Mouse (Mus musculus) kidney, adult 2 months (tissue): ENCODE measurements at regions not wholly inside any gene's neighbourhood (a gene's known extent, or its start where the extent isn't known, plus 50 kb on each side); places are given as distances from the start of the nearest gene placed in this dataset.

Source experiments
- DNase-seq: peaks from one replicate; pipeline ENCODE4 v3.0.0; 2021
- H3K27ac ChIP-seq: fragments of 200-500 bp; 2 replicates; pipeline ENCODE4 v1.5.1; 2012; ENCODE audit warnings: low read depth, low read length, control low read depth, inconsistent platforms; ENCODE audit not compliant: insufficient read depth
- H3K27me3 ChIP-seq: fragments of 200-500 bp; replicated peaks from 2 replicates; pipeline ENCODE4 v1.6.1; 2012; ENCODE audit warnings: mild to moderate bottlenecking, moderate library complexity, low read length, inconsistent platforms; ENCODE audit not compliant: control insufficient read depth, insufficient read depth
- H3K36me3 ChIP-seq: fragments of 200-500 bp; 2 replicates; pipeline ENCODE4 v1.6.1; 2012; ENCODE audit warnings: mild to moderate bottlenecking, moderate library complexity, low read length, inconsistent platforms; ENCODE audit not compliant: control insufficient read depth, insufficient read depth
- H3K4me1 ChIP-seq: fragments of 200-500 bp; 2 replicates; pipeline ENCODE4 v1.6.1; 2011; ENCODE audit warnings: low read length; ENCODE audit not compliant: control insufficient read depth, insufficient read depth
- H3K4me3 ChIP-seq: fragments of 200-500 bp; 2 replicates; pipeline ENCODE4 v1.5.1; 2011; ENCODE audit warnings: mild to moderate bottlenecking, low read depth, low read length, control low read depth; ENCODE audit not compliant: insufficient read depth
- CTCF ChIP-seq: fragments of 200-500 bp; conservative IDR thresholded peaks from 2 replicates; pipeline ENCODE4 v1.5.1; 2011; ENCODE audit warnings: low read depth, mild to moderate bottlenecking, control low read depth, low read length, moderate library complexity, mixed read lengths; ENCODE audit not compliant: insufficient read depth, insufficient read length
- POLR2A ChIP-seq: fragments of 200-500 bp; IDR thresholded peaks from one replicate; pipeline ENCODE4 v1.6.1; 2011; ENCODE audit warnings: low read depth, low read length, control low read depth
- WGBS: fragments of 180-500 bp; shearing (Covaris S2); methylation state at CpG from one replicate; pipeline ENCODE4 v1.1.7; 2018; 5-methylcytosine and 5-hydroxymethylcytosine counted together

DNA sequence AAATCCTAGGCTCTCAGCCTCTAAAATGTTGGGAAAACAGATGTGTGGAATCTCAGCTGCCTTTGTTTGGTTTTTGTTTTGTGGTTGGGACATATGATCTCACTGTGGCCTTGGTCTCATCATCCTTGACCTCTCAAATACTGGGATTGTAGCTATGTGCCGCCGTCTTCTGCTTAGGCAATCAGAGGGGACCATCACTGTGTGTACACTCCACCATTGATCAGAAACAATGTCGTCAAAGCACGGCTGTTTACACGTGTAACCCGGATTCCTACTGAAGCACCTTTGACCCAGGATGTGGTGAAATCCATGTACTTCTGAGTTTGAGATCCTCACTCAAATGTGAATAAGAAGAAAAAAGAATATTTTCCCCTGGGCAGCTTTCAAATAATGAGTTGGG, 68.0 kb upstream of the Nap1l1 start:
- 93% methylated on average over 6 of the region's 6 CpGs for WGBS
- Histone ChIP-seq H3K27me3 (no peaks in the 10 kb centered on the region), H3K27ac (no peak overlapping the region), H3K4me1 (no peaks in the 10 kb centered on the region), H3K36me3 (no peaks in the 10 kb centered on the region), H3K4me3 (no peak overlapping the region)
- DNase-seq: no peak
- TF ChIP-seq POLR2A: no peak

DNA sequence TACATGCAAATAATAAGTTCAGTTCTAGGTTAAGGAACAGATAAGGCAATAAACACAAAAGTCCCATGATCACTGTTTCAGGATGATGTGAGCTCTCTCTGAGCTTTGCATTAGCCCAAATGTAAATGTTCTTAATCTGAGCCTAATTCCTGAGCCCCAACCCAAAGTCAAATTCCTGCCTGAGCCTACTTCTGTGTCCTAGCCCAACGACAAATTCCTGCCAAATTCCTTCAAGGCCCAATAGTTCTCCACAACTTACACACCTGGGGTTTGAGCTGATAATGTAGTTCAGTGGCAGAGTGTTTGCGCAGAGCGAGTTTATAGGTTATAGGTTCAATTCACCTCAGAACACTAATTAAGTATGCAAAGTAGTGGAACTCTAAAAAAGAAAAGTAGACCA, 64.1 kb upstream of the Nap1l1 start:
- 85% methylated on average over 3 of the region's 3 CpGs for WGBS
- H3K36me3 ChIP-seq: no peaks in the 10 kb centered on the region
- TF ChIP-seq POLR2A (no peak), CTCF (no peak)
- H3K27ac ChIP-seq: no peak overlapping the region
- H3K4me3 ChIP-seq: no peak overlapping the region
- H3K27me3 ChIP-seq: no peaks in the 10 kb centered on the region
- DNase-seq: no peak
- H3K4me1 ChIP-seq: no peaks in the 10 kb centered on the region

DNA sequence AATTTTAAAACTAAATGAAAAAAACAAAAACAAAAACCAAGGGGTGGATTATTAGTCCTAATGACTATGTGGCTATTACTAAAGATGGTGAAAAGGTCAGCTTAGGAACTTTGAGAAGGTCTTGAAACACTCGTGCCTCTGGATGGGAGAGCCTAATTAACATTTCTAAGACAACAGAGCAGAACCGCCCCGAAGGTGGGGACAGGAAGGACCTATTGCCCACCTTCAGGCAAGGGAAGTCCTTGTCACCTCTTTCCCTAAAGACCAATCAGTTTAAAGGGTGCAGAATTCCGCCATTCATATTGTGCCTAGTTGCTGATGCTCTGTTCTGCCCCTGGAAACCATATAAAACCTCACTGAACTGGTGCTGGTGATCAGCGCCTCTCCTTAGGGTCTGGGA, 63.5 kb upstream of the Nap1l1 start:
- no peak overlapping the region for H3K27ac ChIP-seq
- 75% methylated on average over 5 of the region's 5 CpGs for WGBS
- no peaks in the 10 kb centered on the region for H3K36me3 ChIP-seq

DNA sequence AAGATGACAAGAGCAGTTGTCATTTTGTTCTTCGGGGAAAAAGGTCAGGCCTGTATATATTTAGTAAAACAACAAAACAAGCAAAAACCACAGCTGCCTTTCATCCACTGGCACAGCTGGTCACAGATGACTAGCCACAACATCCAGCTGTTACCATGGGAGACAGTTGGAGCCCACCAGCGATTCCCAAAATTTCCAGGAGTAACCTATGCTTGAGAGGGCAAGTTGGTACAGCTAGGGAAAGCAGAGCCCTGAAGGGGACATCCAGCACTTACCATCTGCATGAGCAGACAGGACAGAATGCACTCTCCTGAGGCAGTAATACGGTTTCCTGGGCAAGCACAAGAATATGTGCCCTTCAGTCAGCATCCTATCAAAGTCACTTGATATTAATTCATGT, 62.9 kb upstream of the Nap1l1 start:
- Histone ChIP-seq H3K4me1 (no peaks in the 10 kb centered on the region), H3K27ac (no peak overlapping the region), H3K36me3 (no peaks in the 10 kb centered on the region), H3K27me3 (no peaks in the 10 kb centered on the region), H3K4me3 (no peak overlapping the region)
- no peak for TF ChIP-seq CTCF
- TF ChIP-seq POLR2A: no peak
- WGBS: 51% methylated on average over 3 of the region's 3 CpGs
- DNase-seq: no peak

More for the DNA sequence above, 63.5 kb upstream of the Nap1l1 start:
- no peak overlapping the region for H3K4me3 ChIP-seq
- no peaks in the 10 kb centered on the region for H3K27me3 ChIP-seq
- TF ChIP-seq POLR2A (no peak), CTCF (no peak)
- DNase-seq: no peak
- H3K4me1 ChIP-seq: no peaks in the 10 kb centered on the region

DNA sequence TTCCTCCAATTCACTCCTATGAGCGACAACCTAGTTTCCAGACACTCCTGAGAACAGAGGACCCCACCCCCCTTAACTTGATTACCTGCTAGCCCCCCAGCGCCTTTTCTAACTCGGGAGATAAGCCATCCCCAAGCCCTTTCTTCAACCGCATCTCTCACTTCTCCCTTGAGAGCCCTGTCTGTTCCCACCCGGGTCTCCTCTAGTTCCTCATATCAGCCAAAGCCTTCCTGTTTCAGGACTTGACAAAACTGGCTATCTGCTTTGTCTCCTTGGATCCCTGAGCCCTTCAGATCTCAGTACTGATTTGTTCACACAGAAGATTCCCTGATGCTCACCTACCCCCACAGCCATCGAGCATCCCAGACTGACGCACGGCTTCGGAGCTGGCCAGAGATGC, 61.5 kb upstream of the Nap1l1 start:
- no peak for DNase-seq

DNA sequence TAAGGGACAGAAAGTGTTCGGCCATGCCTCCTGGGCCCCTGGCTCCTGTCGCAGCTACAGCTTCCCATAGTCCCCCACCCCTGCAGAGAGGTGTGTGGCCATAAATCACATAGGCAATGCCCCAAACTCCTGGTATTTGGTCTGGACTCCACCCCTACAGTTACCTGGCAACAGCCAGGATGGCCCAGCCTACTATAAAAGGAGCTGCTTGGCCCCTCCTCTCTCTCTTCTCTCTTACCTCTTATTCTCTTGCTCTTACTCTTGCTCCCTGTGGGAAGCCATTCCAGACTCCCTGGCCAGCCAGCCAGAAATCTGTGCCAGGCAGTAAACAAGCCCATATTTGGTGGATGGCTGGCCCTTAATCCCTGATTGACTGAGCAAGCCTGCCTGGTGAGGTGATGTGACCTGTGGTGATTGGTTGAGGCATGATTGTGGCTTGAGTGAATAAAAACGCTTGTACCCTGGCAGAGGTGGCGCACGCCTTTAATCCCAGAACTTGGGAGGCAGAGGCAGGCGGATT, 56.4 kb upstream of the Nap1l1 start:
- DNase-seq: no peak
- H3K36me3 ChIP-seq: no peaks in the 10 kb centered on the region
- no peak overlapping the region for H3K4me3 ChIP-seq
- WGBS: 89% methylated on average over 6 of the region's 6 CpGs
- H3K4me1 ChIP-seq: no peaks in the 10 kb centered on the region
- TF ChIP-seq CTCF (no peak), POLR2A (no peak)
- no peak overlapping the region for H3K27ac ChIP-seq
- no peaks in the 10 kb centered on the region for H3K27me3 ChIP-seq

More for the DNA sequence above, 61.5 kb upstream of the Nap1l1 start:
- no peaks in the 10 kb centered on the region for H3K36me3 ChIP-seq
- no peak overlapping the region for H3K4me3 ChIP-seq
- no peak overlapping the region for H3K27ac ChIP-seq
- no peak for TF ChIP-seq POLR2A
- TF ChIP-seq CTCF: no peak
- H3K27me3 ChIP-seq: no peaks in the 10 kb centered on the region
- no peaks in the 10 kb centered on the region for H3K4me1 ChIP-seq
- WGBS: 90% methylated on average over 9 of the region's 9 CpGs

DNA sequence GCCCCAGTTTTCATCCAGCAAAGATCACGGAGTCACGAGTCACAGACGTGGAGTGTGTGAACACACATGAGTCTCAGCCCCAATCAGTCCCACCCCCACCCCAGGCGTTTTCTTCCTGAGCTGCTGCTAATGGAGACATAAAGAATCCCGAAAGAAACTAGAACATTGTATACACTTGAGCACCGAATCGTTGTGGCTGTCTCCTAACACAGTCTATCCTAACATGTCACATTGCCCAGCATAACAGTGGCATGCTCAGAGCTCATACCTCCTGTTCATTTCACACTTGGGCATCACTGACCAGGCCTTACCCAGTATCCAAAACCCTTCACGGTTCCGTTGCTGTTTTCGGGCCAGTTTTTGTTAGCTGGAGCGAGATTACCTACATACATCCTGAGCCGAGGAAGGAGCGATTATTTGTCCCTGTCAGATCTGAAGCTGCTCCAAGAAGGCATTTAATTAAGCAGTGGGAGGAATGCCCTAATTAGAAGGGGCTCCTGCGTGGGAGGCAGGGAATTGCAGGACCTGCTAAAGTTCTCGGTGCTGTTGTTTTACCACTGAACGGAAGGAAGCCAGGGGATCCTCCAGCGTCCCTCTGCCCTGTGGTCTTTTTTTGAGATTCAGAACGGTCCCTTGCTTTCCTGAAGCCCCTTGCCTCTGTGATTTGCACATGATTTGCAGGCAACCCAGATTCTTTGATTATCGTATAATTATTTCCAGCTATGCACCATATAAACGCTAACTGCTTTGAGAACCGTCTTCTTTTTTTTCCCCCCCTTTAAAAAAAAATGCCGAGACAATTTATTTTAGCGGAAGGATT, 53.4 kb upstream of the Nap1l1 start:
- 19% methylated on average over 23 of the region's 23 CpGs for WGBS
- peak overlapping the region; percentile 2; the same call in 1 of the 2 replicates for H3K4me3 ChIP-seq
- DNase-seq: peak; percentile 4
- no peak overlapping the region; the same call in 1 of the 2 replicates for H3K27ac ChIP-seq
- TF ChIP-seq POLR2A (no peak), CTCF (no peak)
- H3K27me3 ChIP-seq: no peaks in the 10 kb centered on the region
- H3K4me1 ChIP-seq: no peaks in the 10 kb centered on the region
- H3K36me3 ChIP-seq: no peaks in the 10 kb centered on the region
